Mouse (Mus musculus) heart, adult 2 months (tissue): ENCODE measurements at regions not wholly inside any gene's neighbourhood (a gene's known extent, or its start where the extent isn't known, plus 50 kb on each side); places are given as distances from the start of the nearest gene placed in this dataset.
"Not testable (repeated sequence)": the region's sequence is repeated elsewhere in the genome, so short reads cannot be mapped to it uniquely, and the experiment has no call there.

Experiments used
- CTCF ChIP-seq: fragments of 200-600 bp; IDR thresholded peaks from 2 replicates; pipeline ENCODE4 v1.8.1; 2022; ENCODE audit warnings: antibody characterized with exemption, mild to moderate bottlenecking, moderate library complexity
- EP300 ChIP-seq: fragments of 200-500 bp; IDR thresholded peaks from 2 replicates; pipeline ENCODE4 v1.6.1; 2011; ENCODE audit warnings: low read depth, low read length, control low read depth; ENCODE audit not compliant: insufficient read depth
- POLR2A ChIP-seq: fragments of 200-500 bp; IDR thresholded peaks from 2 replicates; pipeline ENCODE4 v1.6.1; 2011; ENCODE audit warnings: mild to moderate bottlenecking, low read depth, low read length, control low read depth; ENCODE audit not compliant: insufficient read depth

- TF ChIP-seq CTCF, POLR2A, EP300: not testable (repeated sequence)
Measured at GRCm38 (mm10) chr5:40862349-40862748, 845.6 kb downstream of the Rab28 start.
